Mouse (Mus musculus): ENCODE measurements around the gene Actn4. TPM values are rescaled to one million over a fixed set of nuclear protein-coding genes. Genes with fewer than 3 reads are reported as not detected.

Actn4 gene
- polyA plus RNA-seq, 1 experiment from 2014 or later: 235 TPM

DNA sequence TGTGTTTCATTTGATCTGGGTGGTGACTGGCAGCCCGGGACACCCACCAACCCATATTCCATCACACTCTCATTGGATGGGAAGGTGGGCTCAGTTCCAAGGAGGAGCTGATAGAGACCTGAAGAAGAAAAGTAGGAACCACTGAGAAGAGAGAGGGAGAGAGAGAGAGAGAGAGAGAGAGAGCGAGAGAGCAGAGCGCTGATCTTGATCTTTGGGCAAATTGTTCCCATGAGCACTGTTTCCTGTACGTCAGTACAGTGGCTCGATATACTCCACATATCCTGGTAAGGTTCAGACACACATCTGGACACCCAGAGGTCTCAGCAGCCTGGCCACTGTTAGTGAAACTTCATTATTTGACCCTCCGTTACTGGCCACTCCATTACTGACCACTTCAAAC, 98.6 kb downstream of the Actn4 start, which contains the start of gene Lgals7:
Gene Lgals7 (plus strand): TSS at position 314 of the 400 bp plus-strand sequence.
- 94% methylated on average over 6 of the region's 6 CpGs for WGBS
- no peak for DNase-seq (ENCODE audit: extremely low spot score, low spot score)

DNA sequence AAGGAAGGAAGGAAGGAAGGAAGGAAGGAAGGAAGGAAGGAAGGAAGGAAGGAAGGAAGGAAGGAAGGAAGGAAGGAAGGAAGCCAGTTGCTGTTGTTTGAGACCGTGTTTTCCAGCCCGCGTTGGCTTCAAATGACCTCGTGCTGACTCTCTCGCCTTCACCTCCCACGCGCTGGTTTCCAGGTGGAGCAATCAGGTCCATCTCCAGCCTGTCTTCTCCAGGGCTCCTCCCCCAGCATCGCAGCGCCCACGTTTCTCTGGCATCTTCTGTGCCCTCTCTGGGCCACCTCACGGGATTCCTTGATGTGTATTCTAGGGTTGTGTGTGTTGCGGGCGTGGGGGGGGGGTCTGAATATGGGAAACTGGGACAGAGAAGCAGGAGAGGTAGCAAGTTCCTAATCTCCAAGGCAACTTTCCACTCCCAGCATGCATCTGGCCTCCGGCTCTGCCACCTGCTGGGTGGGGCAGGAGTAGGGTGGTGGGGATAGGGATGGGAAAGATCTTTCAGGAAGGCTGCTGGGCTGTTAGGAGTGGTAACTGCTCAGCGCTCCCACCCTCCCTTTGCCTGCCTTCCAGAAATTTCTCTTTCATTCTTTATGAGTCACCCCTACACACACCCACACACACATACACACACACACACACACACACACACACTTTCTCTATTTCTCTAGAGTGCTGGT, 99.2 kb downstream of the Actn4 start:
- no peaks in the 10 kb centered on the region for H3K36me3 ChIP-seq (replicated peaks)
- H3K4me3 ChIP-seq: no peak overlapping the region
- H3K4me1 ChIP-seq: peaks cover 32% of the 10 kb centered on the region
- no peak for DNase-seq (ENCODE audit: extremely low spot score, low spot score)
- H3K27me3 ChIP-seq (ENCODE audit: poor library complexity, severe bottlenecking): peaks cover 10% of the 10 kb centered on the region; the same call in 1 of the 2 replicates
- H3K27ac ChIP-seq: no peak overlapping the region
- 82% methylated on average over 15 of the region's 15 CpGs for WGBS
- H3K9me3 ChIP-seq: peaks cover 13% of the 10 kb centered on the region; the same call in 1 of the 2 replicates

More for the DNA sequence above, 98.6 kb downstream of the Actn4 start, which contains the start of gene Lgals7:
- Histone ChIP-seq H3K4me1 (peaks cover 32% of the 10 kb centered on the region), H3K36me3 (replicated peaks) (no peaks in the 10 kb centered on the region), H3K4me3 (no peak within 1 kb of the TSS; the same call in 1 of the 2 replicates), H3K9me3 (peaks cover 11% of the 10 kb centered on the region; the same call in 1 of the 2 replicates), H3K27me3 (ENCODE audit: poor library complexity, severe bottlenecking) (peaks cover 10% of the 10 kb centered on the region; the same call in 1 of the 2 replicates), H3K27ac (peak within 1 kb of the TSS; percentile 40)

DNA sequence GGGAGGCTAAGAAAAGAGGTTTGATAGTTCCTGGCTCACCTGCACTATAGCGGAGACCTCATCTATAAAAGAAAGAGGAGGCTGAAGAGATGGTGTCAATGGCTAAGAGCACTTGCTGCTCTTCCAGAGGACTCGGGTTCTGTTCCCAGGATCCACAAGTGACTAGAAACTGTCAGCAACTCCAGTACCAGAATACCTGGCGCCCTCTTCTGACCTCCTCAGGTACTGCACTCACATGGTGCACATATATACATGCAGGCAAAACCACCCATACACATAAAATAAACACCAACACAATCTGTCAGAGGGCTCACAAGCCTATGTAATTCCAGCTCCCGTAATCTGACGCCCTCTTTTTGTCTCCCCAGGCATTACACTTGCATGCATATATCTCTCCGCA, 101.2 kb downstream of the Actn4 start:
- peaks cover 10% of the 10 kb centered on the region; the same call in 1 of the 2 replicates for H3K27me3 ChIP-seq (ENCODE audit: poor library complexity, severe bottlenecking)
- peaks cover 22% of the 10 kb centered on the region for H3K4me1 ChIP-seq
- 84% methylated on average over 6 of the region's 6 CpGs for WGBS
- H3K9me3 ChIP-seq: peaks cover 13% of the 10 kb centered on the region; the same call in 1 of the 2 replicates
- H3K4me3 ChIP-seq: no peak overlapping the region
- no peak overlapping the region for H3K27ac ChIP-seq
- no peak for DNase-seq (ENCODE audit: extremely low spot score, low spot score)
- no peaks in the 10 kb centered on the region for H3K36me3 ChIP-seq (replicated peaks)

DNA sequence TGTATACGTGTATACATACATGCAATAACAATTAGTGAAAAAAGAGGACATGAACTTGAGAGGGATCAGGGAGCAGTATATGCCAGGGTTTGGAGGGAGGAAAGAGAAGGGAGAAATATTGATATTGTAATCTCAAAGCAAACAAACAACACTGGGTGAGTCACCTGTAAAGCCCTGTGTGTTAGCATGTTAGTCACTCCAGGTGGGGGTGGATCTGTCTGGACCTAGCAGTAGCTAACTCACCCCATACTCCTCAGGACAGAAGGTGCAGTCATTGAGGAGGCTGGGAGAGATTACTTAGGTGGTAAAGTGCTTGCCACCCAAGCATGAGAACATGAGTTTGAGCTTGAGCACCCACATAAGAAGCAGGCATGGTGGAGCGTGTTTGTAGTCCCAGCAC, 102.2 kb downstream of the Actn4 start:
- no peaks in the 10 kb centered on the region for H3K36me3 ChIP-seq (replicated peaks)
- DNase-seq (ENCODE audit: extremely low spot score, low spot score): no peak
- WGBS: 97% methylated on average over 2 of the region's 2 CpGs
- 0 out of 2 replicates have a peak, but pooled peaks cover 10% of the 10 kb centered on the region for H3K27me3 ChIP-seq (ENCODE audit: poor library complexity, severe bottlenecking)
- H3K4me3 ChIP-seq: no peak overlapping the region
- H3K9me3 ChIP-seq: peaks cover 13% of the 10 kb centered on the region; the same call in 1 of the 2 replicates
- H3K27ac ChIP-seq: no peak overlapping the region
- H3K4me1 ChIP-seq: peaks cover 17% of the 10 kb centered on the region

DNA sequence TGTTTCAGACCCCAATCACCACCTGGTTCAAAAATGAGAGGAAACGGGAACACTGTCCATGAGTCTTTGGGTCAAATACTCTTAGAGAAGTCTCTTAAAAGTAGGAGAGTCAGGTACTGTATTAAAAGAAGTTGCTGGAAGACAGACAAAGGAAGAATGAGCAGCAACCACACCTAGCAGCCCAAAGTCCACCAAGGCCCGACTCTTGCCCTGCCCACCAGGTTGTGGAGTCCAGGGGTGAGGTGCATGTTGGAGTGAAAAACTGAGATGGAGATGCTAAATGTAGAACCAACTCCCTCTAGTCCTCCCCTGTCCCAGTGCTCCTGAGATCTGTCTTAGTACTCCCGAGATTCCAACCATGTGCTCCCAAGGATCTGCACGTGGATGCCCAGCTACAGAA, 111.5 kb downstream of the Actn4 start:
- Histone ChIP-seq H3K4me1 (peaks cover 5% of the 10 kb centered on the region; the same call in 1 of the 2 replicates), H3K27me3 (ENCODE audit: poor library complexity, severe bottlenecking) (no peaks in the 10 kb centered on the region), H3K4me3 (no peak overlapping the region), H3K36me3 (replicated peaks) (no peaks in the 10 kb centered on the region), H3K9me3 (peaks cover 9% of the 10 kb centered on the region), H3K27ac (no peak overlapping the region)
- no peak for DNase-seq (ENCODE audit: extremely low spot score, low spot score)
- WGBS: 86% methylated on average over 4 of the region's 4 CpGs

DNA sequence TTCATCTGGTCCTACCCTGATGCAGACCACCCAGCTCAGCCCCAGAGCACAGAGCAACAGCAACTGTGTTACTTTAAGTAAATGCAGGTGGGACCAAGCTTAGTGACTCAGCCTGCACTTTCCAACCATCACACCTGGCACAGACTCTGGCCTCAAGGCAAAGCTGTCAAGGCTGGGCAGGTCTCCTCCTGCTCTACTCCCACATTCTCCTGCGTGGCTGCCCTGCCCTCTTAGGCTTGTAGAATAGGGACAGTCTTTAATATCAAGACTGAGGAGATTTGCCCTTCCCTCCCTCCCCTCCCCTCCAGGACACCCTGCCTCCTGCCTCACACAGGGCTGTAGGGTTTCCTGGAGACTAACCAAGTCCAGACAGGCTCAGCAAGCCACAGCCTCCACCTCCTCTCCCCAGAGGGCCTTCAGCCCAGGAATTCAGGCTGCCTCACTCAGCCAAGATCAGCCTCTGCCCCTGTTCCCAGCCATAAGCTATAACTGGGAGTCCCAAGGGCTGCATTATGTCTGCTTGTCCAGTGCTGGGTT, 112.4 kb downstream of the Actn4 start:
- WGBS: 44% methylated on average over 1 of the region's 1 CpGs
- Histone ChIP-seq H3K27me3 (ENCODE audit: poor library complexity, severe bottlenecking) (no peaks in the 10 kb centered on the region), H3K36me3 (replicated peaks) (no peaks in the 10 kb centered on the region), H3K9me3 (peaks cover 9% of the 10 kb centered on the region), H3K27ac (no peak overlapping the region), H3K4me1 (peaks cover 5% of the 10 kb centered on the region; the same call in 1 of the 2 replicates), H3K4me3 (no peak overlapping the region)
- DNase-seq (ENCODE audit: extremely low spot score, low spot score): no peak

DNA sequence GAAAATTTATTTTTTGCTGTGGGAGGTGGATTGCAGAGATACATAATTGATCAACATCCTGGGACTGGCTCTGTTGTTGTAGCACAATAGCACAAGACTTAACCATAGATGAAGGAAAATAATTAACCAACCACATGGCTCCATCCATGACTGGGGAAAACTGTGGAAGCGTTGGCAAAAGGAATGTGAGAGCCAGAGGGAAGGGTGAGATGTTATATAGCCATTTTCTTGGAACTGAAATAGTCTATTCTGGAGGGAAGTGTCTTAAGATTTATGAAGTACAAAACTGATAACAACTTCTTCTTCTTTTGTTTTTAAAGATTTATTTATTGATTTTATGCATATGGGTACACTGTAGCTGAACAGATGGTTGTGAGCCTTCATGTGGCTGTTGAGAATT, 114.9 kb downstream of the Actn4 start:
- H3K27ac ChIP-seq: no peak overlapping the region
- no peak overlapping the region for H3K4me3 ChIP-seq
- peaks cover 5% of the 10 kb centered on the region; the same call in 1 of the 2 replicates for H3K4me1 ChIP-seq
- no peaks in the 10 kb centered on the region for H3K36me3 ChIP-seq (replicated peaks)
- H3K27me3 ChIP-seq (ENCODE audit: poor library complexity, severe bottlenecking): no peaks in the 10 kb centered on the region
- peaks cover 6% of the 10 kb centered on the region for H3K9me3 ChIP-seq
- DNase-seq (ENCODE audit: extremely low spot score, low spot score): no peak
- 89% methylated on average over 1 of the region's 1 CpGs for WGBS

Other genes with a start within 250 kb of the Actn4 start
- 10.7 and 13.9 TPM in 2 replicates for gene Fbxo17, start 245.5 kb downstream of the Actn4 start, polyA plus RNA-seq (2016; fragmentation: Nextera tagmentation; extraction: Ambion mirVana)
- 156 and 161 TPM in 2 replicates for gene Mrps12, start 220.5 kb downstream of the Actn4 start, polyA plus RNA-seq (2016; fragmentation: Nextera tagmentation; extraction: Ambion mirVana)
- 40.7 and 43.4 TPM in 2 replicates for gene Sars2, start 220.3 kb downstream of the Actn4 start, polyA plus RNA-seq (2016; fragmentation: Nextera tagmentation; extraction: Ambion mirVana)
- gene Ccer2, start 206.2 kb downstream of the Actn4 start, polyA plus RNA-seq (2016; fragmentation: Nextera tagmentation; extraction: Ambion mirVana): not detected in 2 replicates
- 60.8 and 63.5 TPM in 2 replicates for gene Sirt2, start 195.6 kb downstream of the Actn4 start, polyA plus RNA-seq (2016; fragmentation: Nextera tagmentation; extraction: Ambion mirVana)
- 56.6 and 57.6 TPM in 2 replicates for gene Nfkbib, start 194.8 kb downstream of the Actn4 start, polyA plus RNA-seq (2016; fragmentation: Nextera tagmentation; extraction: Ambion mirVana)
- gene Rinl, start 173.4 kb downstream of the Actn4 start, polyA plus RNA-seq (2016; fragmentation: Nextera tagmentation; extraction: Ambion mirVana): 3.4 and 3.8 TPM in 2 replicates
- 325 and 336 TPM in 2 replicates for gene Hnrnpl, start 153.8 kb downstream of the Actn4 start, polyA plus RNA-seq (2016; fragmentation: Nextera tagmentation; extraction: Ambion mirVana)
- gene Ech1, start 137.1 kb downstream of the Actn4 start, polyA plus RNA-seq (2016; fragmentation: Nextera tagmentation; extraction: Ambion mirVana): 68.5 and 72.0 TPM in 2 replicates
- 2.9 and 3.1 TPM in 2 replicates for gene Lgals4, start 128.5 kb downstream of the Actn4 start, polyA plus RNA-seq (2016; fragmentation: Nextera tagmentation; extraction: Ambion mirVana)
- gene Lgals7, start 98.5 kb downstream of the Actn4 start, polyA plus RNA-seq (2016; fragmentation: Nextera tagmentation; extraction: Ambion mirVana): 0.26 and 0.42 TPM in 2 replicates
- 0.21 and 0.43 TPM in 2 replicates for gene Capn12, start 80.9 kb downstream of the Actn4 start, polyA plus RNA-seq (2016; fragmentation: Nextera tagmentation; extraction: Ambion mirVana)
- 415 and 425 TPM in 2 replicates for gene Eif3k, start 19.5 kb upstream of the Actn4 start, polyA plus RNA-seq (2016; fragmentation: Nextera tagmentation; extraction: Ambion mirVana)
- 10.2 and 13.4 TPM in 2 replicates for gene Map4k1, start 19.7 kb upstream of the Actn4 start, polyA plus RNA-seq (2016; fragmentation: Nextera tagmentation; extraction: Ambion mirVana)
- gene Ryr1, start 162.8 kb upstream of the Actn4 start, polyA plus RNA-seq (2016; fragmentation: Nextera tagmentation; extraction: Ambion mirVana): 1.0 and 1.2 TPM in 2 replicates
- gene Rasgrp4, start 172.5 kb upstream of the Actn4 start, polyA plus RNA-seq (2016; fragmentation: Nextera tagmentation; extraction: Ambion mirVana): 0.58 and 0.88 TPM in 2 replicates
- gene Fam98c, start 193.9 kb upstream of the Actn4 start, polyA plus RNA-seq (2016; fragmentation: Nextera tagmentation; extraction: Ambion mirVana): 11.5 and 11.7 TPM in 2 replicates
- gene Ggn, start 207.9 kb upstream of the Actn4 start, polyA plus RNA-seq (2016; fragmentation: Nextera tagmentation; extraction: Ambion mirVana): 0.69 and 1.1 TPM in 2 replicates
- 4.4 and 5.4 TPM in 2 replicates for gene Spred3, start 208.1 kb upstream of the Actn4 start, polyA plus RNA-seq (2016; fragmentation: Nextera tagmentation; extraction: Ambion mirVana)
- gene Psmd8, start 218.4 kb upstream of the Actn4 start, polyA plus RNA-seq (2016; fragmentation: Nextera tagmentation; extraction: Ambion mirVana): 290 and 304 TPM in 2 replicates

Data from forebrain, embryonic 10.5 days (tissue).